Mouse (Mus musculus): Measurements from ENCODE around the gene Atp8b3.

DNA sequence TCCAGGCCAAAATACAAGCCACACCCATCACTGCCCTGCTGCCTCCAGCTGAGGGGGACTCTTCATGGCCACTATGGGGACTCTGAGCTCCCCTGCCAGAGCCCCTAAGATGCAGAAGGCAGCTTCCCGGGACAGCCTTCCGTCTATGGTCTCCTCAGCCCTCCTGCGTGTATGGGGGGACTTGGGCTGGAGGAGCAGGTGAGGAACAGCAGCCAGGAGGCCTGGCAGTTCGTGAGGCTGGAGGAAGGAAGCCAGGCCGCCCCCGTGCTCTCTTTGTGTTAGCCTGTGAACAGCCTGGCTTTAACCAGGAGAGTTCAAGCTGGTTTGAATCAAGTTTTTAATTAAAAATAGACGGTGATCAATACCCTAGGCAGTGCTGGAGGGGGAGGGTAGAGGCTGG lies 36.6 kb downstream of the Atp8b3 start:
- no peak for TF ChIP-seq CTCF (IDR thresholded peaks at IDR 0.05; ENCODE audit: low read depth)
- TF ChIP-seq EP300 (IDR thresholded peaks at IDR 0.05; ENCODE audit: low read depth): no peak

Measured in liver, embryonic 14.5 days (tissue).